Mouse (Mus musculus): ENCODE measurements around the gene Gipc2.
"Not testable (repeated sequence)": the region's sequence is repeated elsewhere in the genome, so short reads cannot be mapped to it uniquely, and the experiment has no call there.

The Gipc2 gene

GRCm38 (mm10) chr3:152152483-152152804, 13.6 kb downstream of the Gipc2 start:
- no peak for DNase-seq

- DNase-seq: no peak
Measured at GRCm38 (mm10) chr3:152151725-152152482, 14.1 kb downstream of the Gipc2 start.

DNA sequence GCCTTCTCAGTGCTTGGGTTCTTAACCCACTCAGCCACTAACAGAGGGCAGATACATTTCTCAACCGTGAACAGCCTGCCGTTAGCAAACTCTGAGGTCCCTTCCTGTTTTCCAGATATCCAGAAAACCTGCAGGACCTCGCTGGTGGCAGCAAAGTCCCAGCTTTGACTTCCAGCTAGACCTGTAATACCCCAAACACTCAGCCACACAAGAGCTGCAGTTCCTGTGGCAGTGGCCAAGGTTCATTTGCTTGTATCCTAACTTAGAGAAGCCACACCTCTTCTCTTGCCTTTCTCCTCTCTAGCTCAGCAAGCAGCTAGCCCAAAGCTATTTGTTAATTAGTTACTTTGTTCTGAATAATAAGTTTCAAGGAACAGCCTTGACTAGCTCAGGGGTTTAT, 16.2 kb downstream of the Gipc2 start:
- no peak for DNase-seq

GRCm38 (mm10) chr3:152149449-152149848, 16.6 kb downstream of the Gipc2 start:
- DNase-seq: no peak

GRCm38 (mm10) chr3:152147085-152147831, 18.8 kb downstream of the Gipc2 start:
- DNase-seq: peak; percentile 42

DNA sequence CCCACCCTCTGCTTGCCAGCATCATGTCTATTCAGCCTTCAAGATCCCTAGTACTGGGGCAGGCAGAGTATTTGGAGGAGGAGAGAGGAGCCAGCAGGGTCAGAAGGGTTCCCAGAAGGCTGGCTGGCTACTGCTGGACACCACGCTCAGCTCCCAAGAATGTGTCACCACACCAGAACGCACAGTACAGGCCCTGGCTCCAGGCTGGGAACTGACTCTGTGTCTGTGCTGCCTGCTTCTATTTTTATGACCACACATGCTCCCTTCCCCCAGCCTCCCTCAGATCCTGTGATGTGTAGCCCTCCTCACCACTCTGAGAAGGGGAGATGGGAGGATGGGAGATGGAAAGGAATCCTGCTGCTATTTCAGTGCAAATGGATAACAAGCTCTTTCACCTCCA, 20.8 kb downstream of the Gipc2 start:
- peak; percentile 53 for DNase-seq

GRCm38 (mm10) chr3:152142989-152143695, 22.9 kb downstream of the Gipc2 start:
- no peak for DNase-seq

DNA sequence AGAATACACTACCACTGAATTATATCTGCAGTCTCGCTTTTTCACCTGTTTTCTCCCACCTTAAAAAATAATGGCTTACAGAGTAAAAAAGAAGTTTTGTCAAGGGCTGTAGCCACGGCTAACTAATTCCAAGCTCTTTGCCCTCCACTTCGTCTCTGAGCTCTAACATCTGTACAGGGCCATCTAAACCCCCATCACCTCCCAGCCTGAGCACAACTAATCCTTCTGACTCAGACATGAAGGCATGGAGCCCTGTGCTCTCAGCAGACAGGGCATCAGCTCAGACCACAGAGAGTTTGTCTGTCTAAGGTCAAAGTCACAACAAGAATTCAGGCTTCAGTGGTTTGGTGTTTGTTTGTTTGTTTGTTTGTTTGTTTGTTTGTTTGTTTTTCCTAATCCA, 23.9 kb downstream of the Gipc2 start:
- no peak for DNase-seq

GRCm38 (mm10) chr3:152139308-152139707, 26.7 kb downstream of the Gipc2 start:
- not testable (repeated sequence) for DNase-seq

- not testable (repeated sequence) for DNase-seq
Measured at GRCm38 (mm10) chr3:152136106-152136505, 29.9 kb downstream of the Gipc2 start.

- no peak for DNase-seq
Measured at GRCm38 (mm10) chr3:152133621-152134020, 32.4 kb downstream of the Gipc2 start.

- DNase-seq: no peak
Measured at GRCm38 (mm10) chr3:152130963-152131362, 35.1 kb downstream of the Gipc2 start.

DNA sequence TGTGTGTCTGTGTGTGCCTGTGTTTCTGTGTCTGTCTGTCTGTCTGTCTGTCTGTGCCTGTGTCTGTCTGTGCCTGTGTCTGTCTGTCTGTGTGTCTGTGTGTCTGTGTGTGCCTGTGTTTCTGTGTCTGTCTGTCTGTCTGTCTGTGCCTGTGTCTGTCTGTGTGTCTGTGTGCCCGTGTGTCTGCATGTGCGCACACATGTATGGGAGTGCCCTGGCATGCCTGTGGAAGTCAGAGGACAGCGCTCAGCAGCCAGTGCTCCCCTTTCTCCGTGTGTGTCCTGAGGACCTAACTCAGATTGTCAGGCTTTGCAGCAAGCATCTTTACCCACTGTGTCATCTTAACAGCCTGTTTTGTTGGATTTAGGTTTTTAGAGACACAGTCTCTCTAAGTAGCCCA, 36.6 kb downstream of the Gipc2 start:
- not testable (repeated sequence) for DNase-seq

- no peak for DNase-seq
Measured at GRCm38 (mm10) chr3:152128631-152129030, 37.4 kb downstream of the Gipc2 start.

DNA sequence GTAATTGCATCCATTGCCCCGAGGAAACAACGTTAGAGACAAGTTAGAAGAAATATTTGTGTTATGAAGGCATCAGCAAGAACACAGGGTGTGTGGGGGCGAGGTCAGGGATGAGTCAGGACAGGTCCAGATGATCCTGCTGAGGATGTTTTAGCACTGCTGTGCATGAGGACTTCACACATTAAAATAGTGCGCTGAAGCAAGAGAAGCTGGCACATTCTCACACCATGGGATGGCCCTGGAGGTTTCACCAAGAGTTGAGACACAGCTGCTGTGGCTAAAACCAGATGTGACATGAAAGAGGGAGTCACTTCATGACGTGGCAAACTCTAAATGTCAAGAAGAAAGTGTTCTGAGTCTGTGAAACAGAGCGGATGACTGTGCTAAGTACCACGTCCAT, 38.9 kb downstream of the Gipc2 start:
- DNase-seq: no peak

DNA sequence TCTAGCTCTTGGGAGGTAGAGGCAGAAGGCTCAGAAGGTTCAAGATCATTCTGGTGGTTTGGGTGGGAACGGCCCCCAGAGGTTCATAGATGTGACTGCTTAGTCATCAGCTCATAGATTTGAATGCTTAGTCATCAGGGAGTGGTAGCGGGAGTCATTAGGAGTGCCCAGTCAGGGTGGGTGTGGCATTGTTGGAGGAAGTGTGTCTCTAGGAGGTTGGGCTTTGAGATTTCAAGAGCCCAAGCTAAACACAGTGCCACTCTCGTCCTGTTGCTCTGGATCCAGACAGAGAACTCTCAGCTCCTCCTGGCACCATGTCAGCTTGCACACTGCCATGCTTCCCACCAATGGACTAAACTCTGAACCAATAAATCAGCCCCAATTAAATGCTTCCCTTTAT, 43.3 kb downstream of the Gipc2 start:
- no peak for DNase-seq

DNA sequence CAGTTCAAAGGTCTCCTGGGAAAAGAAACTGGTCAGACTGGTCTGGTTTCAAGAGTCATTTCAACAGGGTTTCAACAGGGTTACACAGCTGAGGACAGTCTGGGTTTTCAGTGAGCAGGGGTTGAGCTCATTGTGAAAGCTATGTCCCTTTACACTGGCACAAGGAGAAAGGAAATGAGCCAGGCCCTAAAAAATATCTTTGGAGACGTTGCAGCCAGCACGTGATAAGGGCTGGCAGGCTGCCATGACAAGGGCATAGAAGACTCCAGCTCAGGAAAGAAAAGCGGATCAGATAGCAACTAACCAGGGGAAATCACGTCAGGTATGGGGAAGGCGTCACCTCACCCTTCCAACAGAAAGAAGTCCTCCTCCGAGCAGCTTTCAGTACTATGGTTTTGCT, 43.9 kb downstream of the Gipc2 start:
- DNase-seq: no peak

- no peak for DNase-seq
Measured at GRCm38 (mm10) chr3:152121169-152122009, 44.6 kb downstream of the Gipc2 start.

DNA sequence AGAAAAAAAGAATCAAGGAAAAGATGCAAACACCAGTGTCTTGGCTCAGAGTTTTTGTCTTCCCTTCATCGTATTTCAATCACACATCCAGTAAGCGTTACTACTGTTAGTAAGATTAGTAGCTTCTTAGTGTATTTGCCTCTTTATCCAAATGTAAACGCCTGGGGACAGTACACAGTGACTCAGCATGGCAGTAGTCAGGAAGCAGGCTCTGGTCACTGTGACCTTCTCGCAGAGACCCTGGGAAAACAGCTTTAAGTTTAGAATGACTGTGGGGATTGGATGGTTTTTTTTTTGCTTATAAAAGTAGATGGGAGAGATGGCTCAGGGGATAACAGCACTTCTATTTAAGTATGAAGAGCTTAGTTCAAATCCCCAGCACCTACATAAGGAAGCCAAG, 46.0 kb downstream of the Gipc2 start:
- no peak for DNase-seq

DNA sequence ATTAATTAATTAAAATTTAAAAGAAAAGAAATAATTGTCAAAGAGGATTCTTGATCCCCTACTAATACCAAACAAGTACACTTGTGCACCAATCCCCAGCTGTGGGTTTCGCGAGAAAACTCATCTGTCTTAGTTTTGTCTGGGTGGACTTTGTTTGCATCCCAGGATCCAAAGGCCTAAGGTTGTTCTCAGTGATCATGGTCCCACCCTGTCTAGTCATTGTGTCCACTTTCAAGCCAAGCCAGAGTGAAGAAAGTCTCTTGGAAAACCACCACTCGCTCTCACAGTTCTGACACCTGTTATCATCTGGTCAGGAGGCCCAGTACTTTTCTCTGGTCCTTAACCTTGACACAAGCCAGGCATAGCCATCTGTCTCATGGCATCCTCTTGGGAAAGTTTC, 48.1 kb downstream of the Gipc2 start:
- no peak for DNase-seq

DNA sequence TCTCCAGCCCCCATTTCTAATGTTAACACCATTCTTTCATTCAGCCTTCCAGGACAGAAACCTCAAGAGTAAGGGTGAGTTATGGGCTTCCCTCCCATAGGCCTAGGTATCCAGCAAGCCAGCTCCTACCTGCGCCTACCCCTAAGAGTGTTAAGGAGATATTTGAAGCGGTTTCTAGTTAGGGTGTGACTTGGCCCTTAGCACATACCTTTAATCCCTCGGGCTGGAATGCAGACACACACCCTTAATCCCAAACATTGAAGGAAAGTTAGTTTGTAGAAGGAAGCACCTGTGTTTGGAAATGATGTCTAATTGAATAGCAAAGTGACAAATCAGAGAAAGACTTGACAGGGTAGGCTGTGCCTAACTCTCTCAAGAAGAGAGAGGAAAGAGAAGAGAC, 49.9 kb downstream of the Gipc2 start:
- DNase-seq: no peak

GRCm38 (mm10) chr3:152114786-152115185, 51.2 kb downstream of the Gipc2 start:
- DNase-seq: no peak

- no peak for DNase-seq
Measured at GRCm38 (mm10) chr3:152114222-152114621, 51.8 kb downstream of the Gipc2 start.

Data from cerebellum, adult 11-12 months (tissue).